Mouse (Mus musculus) hindbrain, postnatal 0 days (tissue): Measurements from ENCODE around the gene Gpr146. TPM values are rescaled to one million over a fixed set of nuclear protein-coding genes. Genes with fewer than 3 reads are reported as not detected.

Experiments used
- ATAC-seq: fragments of 200-750 bp; cut with Nextera tagmentation; 2 replicates; pipeline ENCODE4 v1.8.0; 2017; ENCODE audit warnings: mild to moderate bottlenecking, moderate TSS enrichment, moderate library complexity
- DNase-seq: peaks from one replicate; pipeline ENCODE4 v3.0.0-alpha.2; 2015; ENCODE audit warnings: low spot score
- H3K27ac ChIP-seq: fragments of 300-500 bp; sonication (generic); 2 replicates; pipeline ENCODE4 v1.5.1; 2014; ENCODE audit warnings: mild to moderate bottlenecking
- H3K27me3 ChIP-seq: fragments of 300-500 bp; sonication (generic); 2 replicates; pipeline ENCODE4 v1.6.1; 2014; ENCODE audit warnings: low read length, mixed read lengths; ENCODE audit not compliant: insufficient read depth
- H3K36me3 ChIP-seq: fragments of 300-500 bp; sonication (generic); 2 replicates; pipeline ENCODE4 v1.6.1; 2014; ENCODE audit warnings: low read length, mixed read lengths; ENCODE audit not compliant: insufficient read depth
- H3K4me1 ChIP-seq: fragments of 300-500 bp; sonication (generic); 2 replicates; pipeline ENCODE4 v1.6.1; 2014; ENCODE audit warnings: antibody characterized with exemption, low read length, mixed read lengths; ENCODE audit not compliant: insufficient read depth
- H3K4me2 ChIP-seq: fragments of 300-500 bp; sonication (generic); 2 replicates; pipeline ENCODE4 v1.6.1; 2014; ENCODE audit warnings: low read depth, mild to moderate bottlenecking, low read length, moderate library complexity, mixed read lengths
- H3K4me3 ChIP-seq: fragments of 300-500 bp; sonication (generic); 2 replicates; pipeline ENCODE4 v1.5.1; 2014; ENCODE audit warnings: low read length
- H3K9ac ChIP-seq: fragments of 300-500 bp; sonication (generic); replicated peaks from 2 replicates; pipeline ENCODE4 v1.6.1; 2014; ENCODE audit warnings: mild to moderate bottlenecking, low read length, moderate library complexity, mixed read lengths
- H3K9me3 ChIP-seq: fragments of 300-500 bp; sonication (generic); 2 replicates; pipeline ENCODE4 v1.6.1; 2016; ENCODE audit warnings: low read length, mixed read lengths
- CTCF ChIP-seq: IDR thresholded peaks from 2 replicates; pipeline ENCODE4 v1.5.1; 2016; ENCODE audit warnings: antibody characterized with exemption, control low read depth, low read depth
- WGBS: fragments of 180-500 bp; shearing (Covaris S2); extraction: QIAGEN DNeasy Blood & Tissue Kit; methylation state at CpG from one replicate; pipeline ENCODE4 v1.1.7; 2014; 5-methylcytosine and 5-hydroxymethylcytosine counted together
- polyA plus RNA-seq: library from polyadenylated mRNA; unstranded; fragments of >200 nt; fragmentation: Nextera tagmentation; extraction: Ambion mirVana; gene quantifications from 2 replicates; pipeline ENCODE4 v1.2.1, GENCODE M21; 2015
- total RNA-seq: library from RNA; depleted of rRNA; stranded (reverse); fragments of >200 nt; gene quantifications from 2 replicates; pipeline ENCODE4 v1.2.3, GENCODE M21; 2014

Gpr146 gene
- total and polyA plus RNA-seq, 2 experiments from 2014 or later = 4.4 to 8.1 TPM

DNA sequence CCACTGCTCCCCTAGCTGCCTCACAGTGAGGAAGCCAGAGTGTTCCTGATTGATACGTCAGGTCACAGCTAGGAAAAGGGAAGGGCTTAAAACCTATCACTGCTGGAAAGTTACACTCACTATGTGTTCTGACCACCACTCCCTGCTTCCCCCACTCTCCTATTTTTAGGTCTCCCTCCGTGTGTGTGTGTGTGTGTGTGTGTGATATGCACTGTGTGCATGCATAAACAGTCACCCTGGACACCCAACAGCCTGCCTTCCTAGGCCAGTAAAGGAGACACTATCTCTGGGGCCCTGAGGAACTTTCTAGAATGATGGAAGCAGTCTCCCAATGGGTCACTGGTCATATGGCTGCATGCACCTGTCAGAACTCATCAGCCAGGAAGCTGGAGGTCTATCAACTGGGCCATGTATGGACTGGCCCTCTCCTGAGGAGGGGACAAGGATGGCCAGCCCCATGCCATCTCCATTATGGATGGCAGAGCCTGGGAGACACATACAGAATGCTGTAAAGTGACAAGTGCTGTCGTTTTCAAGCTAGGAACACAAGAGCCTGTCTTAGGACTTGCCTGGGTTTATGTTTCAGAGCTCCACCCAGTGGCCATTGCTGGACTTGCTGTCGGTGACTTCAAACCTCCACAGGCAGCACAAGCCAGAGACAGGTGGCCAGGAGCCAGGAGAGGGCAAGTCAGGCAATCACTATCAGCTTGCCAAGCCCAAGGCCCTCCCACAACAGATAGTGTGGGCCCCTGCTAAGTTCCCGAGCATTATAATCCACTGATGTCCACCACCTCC, 20.7 kb downstream of the Gpr146 start:
- Histone ChIP-seq H3K4me1 (no peaks in the 10 kb centered on the region; the same call in 1 of the 2 replicates), H3K9me3 (no peaks in the 10 kb centered on the region), H3K4me3 (no peak overlapping the region), H3K9ac (no peak overlapping the region), H3K36me3 (no peaks in the 10 kb centered on the region), H3K27ac (no peak overlapping the region), H3K4me2 (no peak overlapping the region), H3K27me3 (no peaks in the 10 kb centered on the region)
- ATAC-seq (peak; percentile 86), DNase-seq (peak; percentile 95)
- TF ChIP-seq CTCF = peak; percentile 92
- 41% methylated on average over 5 of the region's 5 CpGs for WGBS

DNA sequence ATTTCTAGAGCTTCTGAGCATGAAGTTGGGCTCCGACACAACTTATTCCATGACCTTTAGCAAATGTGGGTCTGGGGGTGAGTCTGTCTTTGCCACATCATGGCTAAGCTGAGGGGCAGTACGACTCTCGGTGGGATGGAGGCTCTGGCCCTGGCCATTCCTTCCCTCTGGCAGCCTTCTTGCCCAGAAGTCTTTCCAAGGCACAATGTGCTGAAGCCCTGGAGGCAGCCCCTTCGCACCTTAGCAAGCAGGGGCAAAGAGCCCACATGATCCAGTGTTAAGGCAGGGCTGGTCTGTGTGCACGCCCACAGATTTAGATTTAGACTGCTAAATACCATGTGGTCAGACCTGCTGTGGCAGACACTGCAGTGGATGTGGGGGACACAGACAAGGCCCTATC, 21.3 kb downstream of the Gpr146 start:
- 71% methylated on average over 5 of the region's 5 CpGs for WGBS
- Histone ChIP-seq H3K9ac (no peak overlapping the region), H3K4me2 (no peak overlapping the region), H3K4me1 (no peaks in the 10 kb centered on the region; the same call in 1 of the 2 replicates), H3K9me3 (no peaks in the 10 kb centered on the region), H3K27me3 (no peaks in the 10 kb centered on the region), H3K36me3 (no peaks in the 10 kb centered on the region), H3K27ac (no peak overlapping the region), H3K4me3 (no peak overlapping the region)
- DNase-seq = no peak
- ATAC-seq = peak; percentile 11; the same call in 1 of the 2 replicates
- no peak for TF ChIP-seq CTCF

DNA sequence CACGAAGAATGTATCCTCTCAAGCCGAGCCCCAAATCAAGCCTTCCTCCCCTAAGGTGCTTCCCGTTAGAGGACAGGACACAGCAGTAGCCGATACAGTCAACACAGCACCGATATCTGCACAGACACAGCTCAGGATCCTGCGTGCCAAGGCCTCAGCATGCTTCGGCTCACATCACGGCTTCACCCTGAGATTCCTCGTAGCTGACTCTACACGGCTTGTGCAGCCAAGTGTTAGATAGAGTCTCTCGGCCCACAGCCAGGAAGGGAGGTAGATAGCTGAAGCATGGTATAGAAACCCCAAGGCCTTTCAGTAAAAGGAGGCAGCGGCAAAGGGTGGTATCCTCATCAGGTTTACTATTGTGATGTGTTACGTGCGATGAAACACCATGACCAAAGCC, 22.5 kb downstream of the Gpr146 start:
- WGBS = 66% methylated on average over 14 of the region's 14 CpGs
- no peak overlapping the region for H3K9ac ChIP-seq

DNA sequence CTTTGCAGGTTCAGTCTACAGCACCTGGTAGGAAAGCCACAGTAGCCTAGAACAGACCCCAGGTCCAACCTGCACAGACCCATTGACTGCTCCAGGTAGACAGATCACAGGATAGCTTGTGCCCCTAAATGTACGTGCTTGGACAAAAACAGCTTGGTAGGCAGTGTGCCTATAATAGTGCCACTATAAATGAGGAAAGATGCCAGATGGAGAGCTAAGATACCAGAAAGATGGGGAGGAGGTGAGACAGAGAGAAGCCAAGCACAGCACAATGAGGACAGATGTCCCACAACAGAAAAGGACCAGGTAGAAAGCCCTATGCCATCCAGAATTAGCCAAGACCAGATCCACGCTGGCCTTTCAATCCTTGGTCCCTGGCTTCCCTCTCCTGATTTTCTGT, 24.6 kb downstream of the Gpr146 start:
- Histone ChIP-seq H3K9ac (no peak overlapping the region), H3K27me3 (no peaks in the 10 kb centered on the region)

More for the DNA sequence above, 22.5 kb downstream of the Gpr146 start:
- no peak for ATAC-seq
- Histone ChIP-seq H3K9me3 (no peaks in the 10 kb centered on the region), H3K4me2 (no peak overlapping the region), H3K27me3 (no peaks in the 10 kb centered on the region), H3K36me3 (no peaks in the 10 kb centered on the region), H3K4me1 (no peaks in the 10 kb centered on the region; the same call in 1 of the 2 replicates), H3K4me3 (no peak overlapping the region), H3K27ac (no peak overlapping the region)
- DNase-seq = peak; percentile 21
- no peak for TF ChIP-seq CTCF

DNA sequence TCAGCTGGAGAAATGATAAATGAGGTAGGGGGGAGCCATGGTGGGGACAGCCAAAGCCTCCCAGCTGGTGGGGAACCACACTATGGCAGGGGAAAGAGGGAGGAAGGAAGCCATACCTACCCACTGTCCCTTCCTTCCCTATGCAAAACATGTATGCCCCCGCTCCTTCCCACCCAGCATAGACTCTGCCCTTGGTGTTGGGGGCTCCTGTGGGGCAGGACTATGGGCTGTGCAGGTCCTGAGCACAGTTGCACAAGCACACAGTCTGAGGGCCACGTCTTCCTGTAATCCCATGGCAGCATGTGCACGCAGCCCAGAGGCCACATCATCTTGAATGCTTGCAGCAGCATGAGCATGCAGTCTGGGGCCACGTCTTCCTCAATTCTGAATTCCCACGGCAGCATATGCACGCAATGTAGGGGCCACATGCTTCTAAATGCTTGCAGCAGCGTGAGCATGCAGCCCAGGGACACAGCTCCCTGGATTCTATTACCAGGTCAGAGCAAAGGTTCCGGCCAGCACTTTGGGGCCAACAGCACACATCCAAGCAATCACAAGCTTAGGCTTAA, 26.3 kb downstream of the Gpr146 start:
- TF ChIP-seq CTCF = no peak
- WGBS = 87% methylated on average over 8 of the region's 8 CpGs
- H3K4me1 ChIP-seq = peaks cover 5% of the 10 kb centered on the region; the same call in 1 of the 2 replicates
- no peaks in the 10 kb centered on the region for H3K36me3 ChIP-seq
- no peak overlapping the region for H3K27ac ChIP-seq
- H3K9ac ChIP-seq = no peak overlapping the region
- H3K9me3 ChIP-seq = no peaks in the 10 kb centered on the region
- H3K27me3 ChIP-seq = no peaks in the 10 kb centered on the region
- ATAC-seq (no peak), DNase-seq (no peak)
- H3K4me3 ChIP-seq = no peak overlapping the region
- H3K4me2 ChIP-seq = no peak overlapping the region

More for the DNA sequence above, 24.6 kb downstream of the Gpr146 start:
- no peaks in the 10 kb centered on the region; the same call in 1 of the 2 replicates for H3K4me1 ChIP-seq
- H3K4me2 ChIP-seq = no peak overlapping the region
- no peak for TF ChIP-seq CTCF
- no peak overlapping the region for H3K27ac ChIP-seq
- no peaks in the 10 kb centered on the region for H3K36me3 ChIP-seq
- no peak for ATAC-seq
- no peak overlapping the region for H3K4me3 ChIP-seq
- DNase-seq = no peak
- no peaks in the 10 kb centered on the region for H3K9me3 ChIP-seq
- WGBS = 83% methylated on average over 2 of the region's 2 CpGs

DNA sequence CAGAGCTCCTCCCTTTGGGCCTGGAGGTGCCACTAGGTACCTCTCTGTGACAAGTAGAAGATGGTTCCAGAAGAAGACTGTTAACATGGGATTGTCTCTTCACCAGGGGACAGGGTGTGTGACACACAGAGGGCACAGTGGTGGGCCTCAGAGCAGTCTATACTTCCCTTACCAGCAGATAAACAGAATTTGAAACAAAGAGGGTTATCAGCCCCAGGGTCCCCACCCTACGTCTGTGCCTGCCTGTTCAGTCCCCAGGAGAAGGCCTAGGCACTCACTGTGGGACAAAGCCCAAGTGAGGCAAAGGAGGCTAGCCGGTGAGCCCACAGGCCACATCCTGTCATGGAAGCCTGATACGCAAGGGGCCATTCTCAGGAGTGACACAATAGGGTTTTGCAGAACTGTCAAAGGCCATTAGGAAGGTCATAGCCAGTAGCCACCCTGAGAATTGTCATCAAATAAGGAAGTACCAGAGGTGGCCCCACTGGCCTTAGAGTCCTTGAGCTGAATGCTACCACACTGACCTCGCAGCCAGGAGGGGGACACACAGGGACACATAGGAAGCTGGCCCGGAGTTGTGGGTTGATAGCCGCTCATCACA, 27.4 kb downstream of the Gpr146 start, which contains the start of gene C130050O18Rik:
TSS of gene C130050O18Rik (plus strand) at position 480 of the 601 bp plus-strand sequence.
- no peak within 1 kb of the TSS for H3K4me3 ChIP-seq
- no peak within 1 kb of the TSS for H3K9ac ChIP-seq
- H3K4me2 ChIP-seq = no peak within 1 kb of the TSS
- H3K9me3 ChIP-seq = no peaks in the 10 kb centered on the region
- ATAC-seq (no peak), DNase-seq (no peak)
- no peak within 1 kb of the TSS; the same call in 1 of the 2 replicates for H3K27ac ChIP-seq
- no peaks in the 10 kb centered on the region for H3K27me3 ChIP-seq
- 85% methylated on average over 6 of the region's 6 CpGs for WGBS
- no peaks in the 10 kb centered on the region for H3K36me3 ChIP-seq
- 0 out of 2 replicates have a peak, but pooled peaks cover 5% of the 10 kb centered on the region for H3K4me1 ChIP-seq
- TF ChIP-seq CTCF = no peak
